Mouse (Mus musculus) limb, embryonic 12.5 days (tissue): ENCODE measurements around the gene Agap3. TPM values are rescaled to one million over a fixed set of nuclear protein-coding genes. Genes with fewer than 3 reads are reported as not detected.

Experiments used
- ATAC-seq: fragments of 200-750 bp; cut with Nextera tagmentation; 2 replicates; pipeline ENCODE4 v1.8.0; 2017; ENCODE audit warnings: low read depth, moderate TSS enrichment; ENCODE audit not compliant: insufficient number of reproducible peaks, insufficient read depth, low FRiP score, low TSS enrichment
- H3K27ac ChIP-seq: fragments of 300-500 bp; sonication (generic); 2 replicates; pipeline ENCODE4 v1.5.1; 2016; ENCODE audit warnings: mild to moderate bottlenecking, moderate library complexity
- H3K27me3 ChIP-seq: fragments of 300-500 bp; sonication (generic); 2 replicates; pipeline ENCODE4 v1.6.1; 2016; ENCODE audit warnings: mild to moderate bottlenecking, moderate library complexity
- H3K36me3 ChIP-seq: fragments of 300-500 bp; sonication (generic); 2 replicates; pipeline ENCODE4 v1.6.1; 2016; ENCODE audit warnings: mild to moderate bottlenecking, moderate library complexity
- H3K4me1 ChIP-seq: fragments of 300-500 bp; sonication (generic); replicated peaks from 2 replicates; pipeline ENCODE4 v1.6.1; 2016
- H3K4me2 ChIP-seq: fragments of 300-500 bp; sonication (generic); 2 replicates; pipeline ENCODE4 v1.6.1; 2016; ENCODE audit warnings: mild to moderate bottlenecking, moderate library complexity
- H3K4me3 ChIP-seq: fragments of 300-500 bp; sonication (generic); replicated peaks from 2 replicates; pipeline ENCODE4 v1.5.1; 2016; ENCODE audit warnings: mild to moderate bottlenecking
- H3K9ac ChIP-seq: fragments of 300-500 bp; sonication (generic); replicated peaks from 2 replicates; pipeline ENCODE4 v1.6.1; 2016; ENCODE audit warnings: mild to moderate bottlenecking, moderate library complexity
- H3K9me3 ChIP-seq: fragments of 300-500 bp; sonication (generic); 2 replicates; pipeline ENCODE4 v1.6.1; 2016; ENCODE audit warnings: mild to moderate bottlenecking, moderate library complexity
- WGBS: fragments of 180-500 bp; shearing (Covaris S2); methylation state at CpG from one replicate; pipeline ENCODE4 v1.1.7; 2016; 5-methylcytosine and 5-hydroxymethylcytosine counted together
- polyA plus RNA-seq: library from polyadenylated mRNA; unstranded; fragments of >200 nt; fragmentation: Nextera tagmentation; extraction: Ambion mirVana; gene quantifications from 2 replicates; pipeline ENCODE4 v1.2.1, GENCODE M21; 2016

The Agap3 gene
- 42.0 and 67.8 TPM in 2 replicates for polyA plus RNA-seq

- Histone ChIP-seq H3K9me3 (no peaks in the 10 kb centered on the region), H3K36me3 (peaks cover 18% of the 10 kb centered on the region; the same call in 1 of the 2 replicates), H3K9ac (peak within 1 kb of the TSS; percentile 97), H3K4me3 (peak within 1 kb of the TSS; percentile 94), H3K27me3 (no peaks in the 10 kb centered on the region), H3K27ac (peak within 1 kb of the TSS; percentile 93), H3K4me1 (peaks cover 49% of the 10 kb centered on the region), H3K4me2 (peak within 1 kb of the TSS; percentile 99)
- ATAC-seq, result no peak; the same call in none of the 2 replicates
- WGBS, result under 1% methylated on average over 71 of the region's 85 CpGs
Observed at GRCm38 (mm10) chr5:24452030-24452690, at the start of gene Agap3. TSS of gene Agap3 (plus strand) at chr5:24452177.

GRCm38 (mm10) chr5:24404594-24405360 lies 47.2 kb upstream of the Agap3 start:
- peaks cover 64% of the 10 kb centered on the region for H3K36me3 ChIP-seq
- 87% methylated on average over 6 of the region's 6 CpGs for WGBS

GRCm38 (mm10) chr5:24405389-24405876 lies 46.5 kb upstream of the Agap3 start:
- ATAC-seq, result no peak
- Histone ChIP-seq H3K4me2 (no peak overlapping the region), H3K36me3 (peaks cover 62% of the 10 kb centered on the region), H3K4me3 (no peak overlapping the region), H3K4me1 (no peaks in the 10 kb centered on the region), H3K9me3 (no peaks in the 10 kb centered on the region), H3K27ac (no peak overlapping the region), H3K27me3 (no peaks in the 10 kb centered on the region), H3K9ac (no peak overlapping the region)
- 63% methylated on average over 3 of the region's 3 CpGs for WGBS

More at GRCm38 (mm10) chr5:24404594-24405360, 47.2 kb upstream of the Agap3 start:
- H3K9me3 ChIP-seq, result no peaks in the 10 kb centered on the region
- H3K4me1 ChIP-seq, result no peaks in the 10 kb centered on the region; the same call in 1 of the 2 replicates
- no peak overlapping the region for H3K4me2 ChIP-seq
- H3K9ac ChIP-seq, result no peak overlapping the region
- no peak for ATAC-seq
- no peak overlapping the region for H3K4me3 ChIP-seq
- H3K27ac ChIP-seq, result no peak overlapping the region
- H3K27me3 ChIP-seq, result no peaks in the 10 kb centered on the region

GRCm38 (mm10) chr5:24408651-24409050 lies 43.3 kb upstream of the Agap3 start:
- Histone ChIP-seq H3K27ac (no peak overlapping the region), H3K9ac (no peak overlapping the region), H3K36me3 (peaks cover 33% of the 10 kb centered on the region), H3K4me2 (no peak overlapping the region), H3K4me3 (no peak overlapping the region), H3K9me3 (no peaks in the 10 kb centered on the region), H3K27me3 (no peaks in the 10 kb centered on the region), H3K4me1 (peaks cover 12% of the 10 kb centered on the region)
- no peak for ATAC-seq
- 93% methylated on average over 13 of the region's 13 CpGs for WGBS

- H3K4me1 ChIP-seq, result peaks cover 18% of the 10 kb centered on the region
- H3K27me3 ChIP-seq, result no peaks in the 10 kb centered on the region
- no peak for ATAC-seq
- H3K36me3 ChIP-seq, result peaks cover 26% of the 10 kb centered on the region
- H3K4me2 ChIP-seq, result no peak overlapping the region
- H3K9ac ChIP-seq, result no peak overlapping the region
- H3K9me3 ChIP-seq, result no peaks in the 10 kb centered on the region
- 86% methylated on average over 2 of the region's 2 CpGs for WGBS
- H3K27ac ChIP-seq, result no peak overlapping the region
- no peak overlapping the region for H3K4me3 ChIP-seq
Observed at GRCm38 (mm10) chr5:24409466-24409865, 42.5 kb upstream of the Agap3 start.

- H3K4me2 ChIP-seq, result no peak overlapping the region
- H3K36me3 ChIP-seq, result peaks cover 17% of the 10 kb centered on the region
- ATAC-seq, result no peak
Observed at GRCm38 (mm10) chr5:24412063-24412462, 39.9 kb upstream of the Agap3 start.

GRCm38 (mm10) chr5:24413042-24413693 lies 38.8 kb upstream of the Agap3 start, which contains the start of gene Asic3:
TSS of gene Asic3 (plus strand) at chr5:24413392.
- H3K36me3 ChIP-seq, result peaks cover 16% of the 10 kb centered on the region; the same call in 1 of the 2 replicates
- no peak for ATAC-seq
- peak within 1 kb of the TSS; percentile 32 for H3K27ac ChIP-seq
- H3K4me1 ChIP-seq, result peaks cover 24% of the 10 kb centered on the region
- peak within 1 kb of the TSS; percentile 35 for H3K4me2 ChIP-seq
- H3K9me3 ChIP-seq, result no peaks in the 10 kb centered on the region
- no peak within 1 kb of the TSS for H3K9ac ChIP-seq
- no peak within 1 kb of the TSS for H3K4me3 ChIP-seq
- 36% methylated on average over 11 of the region's 11 CpGs for WGBS
- no peaks in the 10 kb centered on the region for H3K27me3 ChIP-seq

More at GRCm38 (mm10) chr5:24412063-24412462, 39.9 kb upstream of the Agap3 start:
- no peak overlapping the region for H3K9ac ChIP-seq
- no peaks in the 10 kb centered on the region for H3K9me3 ChIP-seq
- H3K27me3 ChIP-seq, result no peaks in the 10 kb centered on the region
- WGBS, result 87% methylated on average over 2 of the region's 2 CpGs
- H3K4me3 ChIP-seq, result no peak overlapping the region
- H3K27ac ChIP-seq, result no peak overlapping the region
- H3K4me1 ChIP-seq, result peaks cover 24% of the 10 kb centered on the region

GRCm38 (mm10) chr5:24413938-24414337 lies 38.0 kb upstream of the Agap3 start:
- Histone ChIP-seq H3K27me3 (no peaks in the 10 kb centered on the region), H3K4me2 (peak overlapping the region; percentile 35; the same call in 1 of the 2 replicates), H3K9me3 (no peaks in the 10 kb centered on the region), H3K4me1 (peaks cover 24% of the 10 kb centered on the region), H3K27ac (no peak overlapping the region; the same call in 1 of the 2 replicates), H3K36me3 (peaks cover 17% of the 10 kb centered on the region), H3K9ac (no peak overlapping the region), H3K4me3 (no peak overlapping the region)
- 81% methylated on average over 13 of the region's 13 CpGs for WGBS
- ATAC-seq, result no peak

GRCm38 (mm10) chr5:24416222-24416736 lies 35.7 kb upstream of the Agap3 start:
- Histone ChIP-seq H3K36me3 (peaks cover 40% of the 10 kb centered on the region), H3K9ac (no peak overlapping the region), H3K27ac (no peak overlapping the region), H3K27me3 (no peaks in the 10 kb centered on the region), H3K4me1 (peaks cover 24% of the 10 kb centered on the region), H3K4me3 (no peak overlapping the region), H3K4me2 (peak overlapping the region; percentile 35; the same call in 1 of the 2 replicates), H3K9me3 (no peaks in the 10 kb centered on the region)
- 2% methylated on average over 21 of the region's 21 CpGs for WGBS
- peak; percentile 49; the same call in 1 of the 2 replicates for ATAC-seq

GRCm38 (mm10) chr5:24417587-24417986 lies 34.4 kb upstream of the Agap3 start:
- Histone ChIP-seq H3K36me3 (peaks cover 43% of the 10 kb centered on the region), H3K9me3 (no peaks in the 10 kb centered on the region), H3K27ac (no peak overlapping the region), H3K27me3 (no peaks in the 10 kb centered on the region), H3K9ac (no peak overlapping the region), H3K4me1 (peaks cover 29% of the 10 kb centered on the region), H3K4me2 (no peak overlapping the region), H3K4me3 (no peak overlapping the region)
- WGBS, result 92% methylated on average over 10 of the region's 10 CpGs
- no peak for ATAC-seq
